Mouse (Mus musculus): ENCODE data around the gene Myo1d.

- TF ChIP-seq CTCF (IDR thresholded peaks at IDR 0.05; ENCODE audit: control insufficient read depth, insufficient read depth, low read length) (no peak), POLR2A (IDR thresholded peaks at IDR 0.05; ENCODE audit: borderline replicate concordance, control insufficient read depth, low read depth, low read length) (no peak)
Observed at GRCm38 (mm10) chr11:80802706-80803105, 22.9 kb upstream of the Myo1d start.
